Mouse (Mus musculus): ENCODE data around the gene Taf10. TPM values are rescaled to one million over a fixed set of nuclear protein-coding genes. Genes with fewer than 3 reads are reported as not detected.

Taf10 gene
- total and polyA plus RNA-seq, 3 experiments = 110 to 158 (median 115) TPM

DNA sequence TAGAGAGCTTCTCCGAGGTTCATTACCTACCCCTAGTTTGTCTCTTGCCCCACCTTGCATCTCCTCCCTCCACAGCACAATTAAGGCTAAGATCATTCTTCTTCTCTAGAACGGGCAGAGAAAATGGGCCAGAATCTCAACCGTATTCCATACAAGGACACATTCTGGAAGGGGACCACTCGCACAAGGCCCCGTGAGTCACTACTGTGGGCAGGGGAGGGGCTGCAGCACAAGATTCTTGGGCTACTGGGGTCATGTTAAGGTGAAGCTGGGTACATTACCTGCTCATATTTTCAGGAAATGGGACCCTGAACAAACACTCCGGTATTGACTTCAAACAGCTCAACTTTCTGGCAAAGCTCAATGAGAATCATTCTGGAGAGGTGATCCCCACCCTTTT is 3.3 kb downstream of the Taf10 start:
- H3K9ac ChIP-seq (ENCODE audit: low read depth, low read length) = no peak overlapping the region
- intact Hi-C loops (cut with DNase I) = no loop called here
- peaks cover 8% of the 10 kb centered on the region for H3K4me1 ChIP-seq (ENCODE audit: control insufficient read depth, insufficient read depth, low read length)
- H3K36me3 ChIP-seq (ENCODE audit: control insufficient read depth, insufficient read depth, low read length) = peaks cover 10% of the 10 kb centered on the region
- TF ChIP-seq EP300 (IDR thresholded peaks at IDR 0.05; ENCODE audit: insufficient read depth, low read depth, low read length) (no peak), CTCF (IDR thresholded peaks at IDR 0.05) (no peak), POLR2A (IDR thresholded peaks at IDR 0.05; ENCODE audit: insufficient read depth, low read depth, low read length) (no peak)
- H3K79me2 ChIP-seq (replicated peaks; ENCODE audit: control insufficient read depth, insufficient read depth, low read length) = no peaks in the 10 kb centered on the region
- H3K27me3 ChIP-seq (ENCODE audit: control insufficient read depth, insufficient read depth, low read length) = no peaks in the 10 kb centered on the region
- DNase-seq = peak in 1 of 2 experiments; percentile 14
- no peak overlapping the region for H3K4me3 ChIP-seq
- WGBS = 76% methylated on average over 6 of the region's 6 CpGs
- no peak overlapping the region for H3K27ac ChIP-seq

DNA sequence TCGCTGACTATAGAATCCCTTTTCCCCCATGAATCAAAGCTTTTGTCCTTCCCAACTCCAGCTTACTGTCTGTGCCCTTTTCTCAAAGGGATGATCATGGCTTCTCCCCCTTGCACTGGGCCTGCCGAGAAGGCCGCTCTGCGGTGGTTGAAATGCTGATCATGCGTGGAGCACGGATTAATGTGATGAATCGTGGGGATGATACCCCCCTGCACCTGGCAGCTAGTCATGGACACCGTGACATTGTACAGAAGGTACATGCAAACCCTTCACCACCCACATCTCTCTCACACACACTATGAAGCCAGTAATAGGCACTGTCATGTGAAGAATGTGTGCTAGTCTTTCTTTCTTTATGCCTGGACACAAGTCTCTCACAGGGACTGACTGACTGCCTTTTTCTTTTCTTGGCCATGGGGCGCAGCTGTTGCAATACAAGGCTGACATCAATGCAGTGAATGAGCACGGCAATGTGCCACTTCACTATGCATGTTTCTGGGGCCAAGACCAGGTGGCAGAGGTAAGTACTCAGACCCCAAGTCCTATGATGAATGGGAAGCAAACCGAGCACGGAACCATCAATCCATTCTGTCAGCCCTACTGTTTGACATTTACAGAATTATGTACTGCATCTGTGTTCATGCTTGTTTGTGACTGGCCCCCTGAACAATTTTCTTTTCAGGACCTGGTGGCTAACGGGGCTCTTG is 3.9 kb downstream of the Taf10 start:
- Histone ChIP-seq H3K4me3 (no peak overlapping the region), H3K4me1 (ENCODE audit: control insufficient read depth, insufficient read depth, low read length) (peaks cover 10% of the 10 kb centered on the region), H3K9ac (ENCODE audit: low read depth, low read length) (no peak overlapping the region), H3K36me3 (ENCODE audit: control insufficient read depth, insufficient read depth, low read length) (peaks cover 10% of the 10 kb centered on the region), H3K79me2 (replicated peaks; ENCODE audit: control insufficient read depth, insufficient read depth, low read length) (no peaks in the 10 kb centered on the region), H3K27ac (no peak overlapping the region; the same call in 1 of the 2 replicates), H3K27me3 (ENCODE audit: control insufficient read depth, insufficient read depth, low read length) (no peaks in the 10 kb centered on the region)
- peak in 1 of 2 experiments; percentile 21 for DNase-seq
- intact Hi-C loops (cut with DNase I) = no loop called here
- TF ChIP-seq CTCF (IDR thresholded peaks at IDR 0.05) (no peak), EP300 (IDR thresholded peaks at IDR 0.05; ENCODE audit: insufficient read depth, low read depth, low read length) (no peak), POLR2A (IDR thresholded peaks at IDR 0.05; ENCODE audit: insufficient read depth, low read depth, low read length) (no peak)
- 87% methylated on average over 13 of the region's 13 CpGs for WGBS

DNA sequence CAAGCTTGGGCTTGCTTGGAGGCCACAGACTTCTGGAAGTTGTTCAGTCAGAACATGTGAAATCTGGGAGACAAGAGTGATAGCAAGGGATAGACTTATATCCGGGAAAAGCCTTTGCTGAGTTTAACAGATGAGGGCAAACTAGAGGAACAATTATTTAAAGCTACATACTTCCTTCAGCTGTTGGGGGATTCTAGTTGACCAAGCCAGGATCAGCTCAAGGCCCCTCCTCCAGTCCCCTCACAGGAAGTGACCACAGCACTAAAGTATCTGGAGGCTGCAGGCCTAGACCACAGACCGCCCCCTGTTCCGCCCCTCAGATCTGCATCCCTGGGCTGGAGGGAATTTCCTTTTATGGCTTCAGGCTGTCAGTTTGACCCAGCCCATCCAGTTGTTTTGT is 5.2 kb downstream of the Taf10 start:
- intact Hi-C loops (cut with DNase I) = loop anchor here (10.0 kb wide), 1 partner anchor 184 kb away; the partner anchor contains the start of gene Smpd1
- H3K4me3 ChIP-seq = peak overlapping the region; percentile 83
- peaks cover 10% of the 10 kb centered on the region for H3K36me3 ChIP-seq (ENCODE audit: control insufficient read depth, insufficient read depth, low read length)
- peak; percentile 78 to 85 for DNase-seq
- no peaks in the 10 kb centered on the region for H3K27me3 ChIP-seq (ENCODE audit: control insufficient read depth, insufficient read depth, low read length)
- no peaks in the 10 kb centered on the region for H3K79me2 ChIP-seq (replicated peaks; ENCODE audit: control insufficient read depth, insufficient read depth, low read length)
- H3K4me1 ChIP-seq (ENCODE audit: control insufficient read depth, insufficient read depth, low read length) = peaks cover 10% of the 10 kb centered on the region
- peak overlapping the region; percentile 45 for H3K9ac ChIP-seq (ENCODE audit: low read depth, low read length)
- peak overlapping the region; percentile 99 for H3K27ac ChIP-seq
- 16% methylated on average over 3 of the region's 3 CpGs for WGBS
- TF ChIP-seq EP300 (IDR thresholded peaks at IDR 0.05; ENCODE audit: insufficient read depth, low read depth, low read length) (peak; percentile 72), CTCF (IDR thresholded peaks at IDR 0.05) (no peak), POLR2A (IDR thresholded peaks at IDR 0.05; ENCODE audit: insufficient read depth, low read depth, low read length) (peak; percentile 88)

DNA sequence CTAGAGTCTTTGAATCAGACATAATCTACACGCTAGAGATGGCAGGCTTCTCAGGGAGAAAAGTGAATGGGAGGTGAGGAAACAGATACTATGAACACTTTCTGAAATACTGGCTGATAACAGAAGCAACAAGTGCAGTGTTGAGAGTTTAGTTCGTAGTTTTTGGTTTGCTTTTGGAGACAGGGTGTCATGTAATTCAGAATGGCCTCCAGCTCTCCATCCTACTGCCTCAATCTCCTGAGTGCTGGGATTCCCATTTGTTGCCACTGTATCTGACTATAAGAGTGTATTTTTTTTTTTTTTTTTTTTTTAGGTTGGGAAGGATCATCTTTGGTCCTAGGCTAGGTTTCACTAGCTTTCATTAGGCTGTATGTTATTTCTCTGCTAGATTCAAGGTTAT is 5.9 kb downstream of the Taf10 start:
- TF ChIP-seq POLR2A (IDR thresholded peaks at IDR 0.05; ENCODE audit: insufficient read depth, low read depth, low read length) (no peak), EP300 (IDR thresholded peaks at IDR 0.05; ENCODE audit: insufficient read depth, low read depth, low read length) (no peak), CTCF (IDR thresholded peaks at IDR 0.05) (no peak)
- no peak for DNase-seq
- Histone ChIP-seq H3K4me1 (ENCODE audit: control insufficient read depth, insufficient read depth, low read length) (peaks cover 7% of the 10 kb centered on the region), H3K36me3 (ENCODE audit: control insufficient read depth, insufficient read depth, low read length) (peaks cover 10% of the 10 kb centered on the region), H3K27me3 (ENCODE audit: control insufficient read depth, insufficient read depth, low read length) (no peaks in the 10 kb centered on the region), H3K9ac (ENCODE audit: low read depth, low read length) (peak overlapping the region; percentile 30; the same call in 1 of the 2 replicates), H3K4me3 (peak overlapping the region; percentile 83), H3K79me2 (replicated peaks; ENCODE audit: control insufficient read depth, insufficient read depth, low read length) (no peaks in the 10 kb centered on the region; the same call in 1 of the 2 replicates), H3K27ac (peak overlapping the region; percentile 99)
- 18% methylated on average over 2 of the region's 2 CpGs for WGBS
- intact Hi-C loops (cut with DNase I) = loop anchor here (10.0 kb wide), 1 partner anchor 183 kb away; the partner anchor contains the start of gene Smpd1

DNA sequence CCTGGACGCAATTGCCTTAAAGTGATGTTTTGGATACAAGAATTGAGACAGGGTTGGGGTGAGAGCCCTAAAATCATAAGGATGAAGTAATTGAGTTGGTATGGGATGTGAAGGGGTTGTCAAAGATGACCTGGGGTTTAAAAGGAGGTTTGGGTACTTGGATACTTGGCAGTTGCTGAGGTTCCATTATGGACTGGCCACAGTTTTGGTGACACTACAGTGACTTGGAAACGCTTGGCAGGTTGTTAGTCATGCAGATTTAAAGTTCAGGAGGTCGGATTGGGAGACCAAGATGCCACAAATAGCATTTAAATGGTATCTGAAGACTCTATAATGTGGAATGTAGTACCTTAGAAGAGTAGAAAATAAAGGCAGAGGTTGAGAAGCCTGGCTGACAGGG is 6.5 kb downstream of the Taf10 start:
- Histone ChIP-seq H3K4me3 (peak overlapping the region; percentile 83), H3K79me2 (replicated peaks; ENCODE audit: control insufficient read depth, insufficient read depth, low read length) (no peaks in the 10 kb centered on the region; the same call in 1 of the 2 replicates), H3K36me3 (ENCODE audit: control insufficient read depth, insufficient read depth, low read length) (peaks cover 10% of the 10 kb centered on the region), H3K27ac (peak overlapping the region; percentile 99), H3K4me1 (ENCODE audit: control insufficient read depth, insufficient read depth, low read length) (peaks cover 6% of the 10 kb centered on the region), H3K27me3 (ENCODE audit: control insufficient read depth, insufficient read depth, low read length) (no peaks in the 10 kb centered on the region), H3K9ac (ENCODE audit: low read depth, low read length) (peak overlapping the region; percentile 88)
- DNase-seq = peak in 1 of 2 experiments; percentile 17
- intact Hi-C loops (cut with DNase I) = loop anchor here (2.0 to 10.0 kb wide), 3 partner anchors 73 to 183 kb away; partner anchors contain the start of genes Mrpl17, Smpd1 and Trim3
- TF ChIP-seq POLR2A (IDR thresholded peaks at IDR 0.05; ENCODE audit: insufficient read depth, low read depth, low read length) = no peak
- TF ChIP-seq CTCF (IDR thresholded peaks at IDR 0.05) = no peak
- TF ChIP-seq EP300 (IDR thresholded peaks at IDR 0.05; ENCODE audit: insufficient read depth, low read depth, low read length) = no peak
- 3% methylated on average over 3 of the region's 3 CpGs for WGBS
